Mouse (Mus musculus) lung, adult 2 months (tissue): ENCODE results near the gene Tsc1.

ENCODE experiments used
- CTCF ChIP-seq: fragments of 200-500 bp; IDR thresholded peaks from 2 replicates; pipeline ENCODE4 v1.5.1; 2011; ENCODE audit warnings: mild to moderate bottlenecking, low read length, control low read depth; ENCODE audit not compliant: insufficient read depth
- POLR2A ChIP-seq: fragments of 200-500 bp; IDR thresholded peaks from 2 replicates; pipeline ENCODE4 v1.6.1; 2011; ENCODE audit warnings: low read depth, mild to moderate bottlenecking, control low read depth, low read length, borderline replicate concordance; ENCODE audit errors: extremely low read depth

DNA sequence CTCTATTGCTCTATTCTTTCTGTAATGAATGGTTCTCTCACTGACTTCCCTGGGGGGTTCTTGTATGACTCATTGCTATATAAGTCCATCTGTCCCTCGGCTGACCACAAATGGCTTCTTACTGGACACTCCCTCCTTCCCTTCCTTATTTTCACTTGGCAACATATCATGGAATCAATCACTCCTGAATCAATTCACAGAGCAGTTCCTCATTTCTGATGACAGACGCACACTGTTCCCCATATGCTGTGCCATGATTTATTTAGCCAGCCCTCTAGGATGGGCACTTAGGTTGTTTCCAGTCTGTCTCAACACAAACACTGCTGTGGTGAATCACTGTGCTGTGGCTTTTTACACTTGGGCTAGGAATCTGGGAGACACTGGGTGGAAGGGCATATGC, 49.5 kb upstream of the Tsc1 start:
- TF ChIP-seq CTCF (no peak), POLR2A (no peak)
